Mouse (Mus musculus) brain, embryonic 14.5 days (tissue): ENCODE data around the gene Mindy4.

Experiments used
- CTCF ChIP-seq: fragments of 200-500 bp; IDR thresholded peaks from 2 replicates; pipeline ENCODE4 v1.5.1; 2012; ENCODE audit warnings: inconsistent platforms, mild to moderate bottlenecking, moderate library complexity, borderline replicate concordance; ENCODE audit not compliant: insufficient read depth, insufficient read length; ENCODE audit errors: extremely low read depth
- POLR2A ChIP-seq: fragments of 200-500 bp; IDR thresholded peaks from 2 replicates; pipeline ENCODE4 v1.6.1; 2012; ENCODE audit warnings: mild to moderate bottlenecking, inconsistent platforms, borderline replicate concordance; ENCODE audit not compliant: poor library complexity, insufficient read depth, insufficient read length, severe bottlenecking; ENCODE audit errors: extremely low read depth

- no peak for TF ChIP-seq CTCF
- no peak for TF ChIP-seq POLR2A
Measured at GRCm38 (mm10) chr6:55362663-55363062, 159.5 kb downstream of the Mindy4 start.
